Mouse (Mus musculus): ENCODE data around the gene Ric8a.

- TF ChIP-seq CTCF (IDR thresholded peaks at IDR 0.05 in 2 of 3, conservative IDR thresholded peaks at IDR 0.05 in 1 of 3; ENCODE audit: control insufficient read depth in 1 of 3, insufficient read depth in 1 of 3, low read depth in 2 of 3, low read length in 3 of 3, poor library complexity in 1 of 3, severe bottlenecking in 1 of 3) (no peak), MAZ (IDR thresholded peaks at IDR 0.05; ENCODE audit: low read depth, low read length) (no peak), USF1 (IDR thresholded peaks at IDR 0.05; ENCODE audit: low read depth, low read length) (no peak), TCF12 (IDR thresholded peaks at IDR 0.05; ENCODE audit: low read depth, low read length) (no peak), MYC (IDR thresholded peaks at IDR 0.05; ENCODE audit: low read depth, low read length) (no peak)
Measured at GRCm38 (mm10) chr7:140907131-140907530, 50.4 kb downstream of the Ric8a start.
